Mouse (Mus musculus): ENCODE results near the gene Zc3h8. TPM values are rescaled to one million over a fixed set of nuclear protein-coding genes. Genes with fewer than 3 reads are reported as not detected.

Gene Zc3h8
- total RNA-seq (2021), result 1 to 10 TPM; 7.1 to 8.2 TPM

GRCm38 (mm10) chr2:128943538-128944528, at the start of gene Zc3h8:
Gene Zc3h8 (minus strand): TSS chr2:128944077.
- intact Hi-C loops (cut with DNase I), result no loop called here
- DNase-seq (ENCODE audit: extremely low spot score in 1 of 2, low spot score in 2 of 2), result peak; percentile 95 to 97

DNA sequence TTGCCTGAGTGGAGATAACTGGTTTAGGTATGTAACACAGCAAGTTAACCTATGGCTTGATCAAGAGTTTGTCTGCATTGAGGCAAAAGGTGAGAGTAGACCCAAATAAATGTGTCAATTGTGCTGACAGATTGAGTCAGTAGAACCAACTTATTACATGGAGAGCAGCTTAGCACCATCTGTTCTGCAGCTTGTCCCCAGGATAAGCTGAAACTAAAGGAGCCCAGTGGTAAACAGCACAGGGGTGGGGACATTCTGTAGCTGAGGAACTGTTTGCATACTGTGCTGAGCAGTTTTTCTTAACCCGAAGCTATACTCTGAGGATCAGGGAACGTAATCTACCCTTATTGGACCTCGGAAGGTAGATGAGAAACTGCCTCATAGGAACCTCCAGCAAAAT, 40.9 kb upstream of the Zc3h8 start:
- no peak for DNase-seq (ENCODE audit: extremely low spot score in 1 of 2, low spot score in 2 of 2)

GRCm38 (mm10) chr2:128975572-128975971, 31.7 kb upstream of the Zc3h8 start:
- intact Hi-C loops (cut with DNase I), result no loop called here
- no peak for DNase-seq (ENCODE audit: extremely low spot score in 1 of 2, low spot score in 2 of 2)

More for the DNA sequence above, 40.9 kb upstream of the Zc3h8 start:
- intact Hi-C loops (cut with DNase I), result no loop called here

DNA sequence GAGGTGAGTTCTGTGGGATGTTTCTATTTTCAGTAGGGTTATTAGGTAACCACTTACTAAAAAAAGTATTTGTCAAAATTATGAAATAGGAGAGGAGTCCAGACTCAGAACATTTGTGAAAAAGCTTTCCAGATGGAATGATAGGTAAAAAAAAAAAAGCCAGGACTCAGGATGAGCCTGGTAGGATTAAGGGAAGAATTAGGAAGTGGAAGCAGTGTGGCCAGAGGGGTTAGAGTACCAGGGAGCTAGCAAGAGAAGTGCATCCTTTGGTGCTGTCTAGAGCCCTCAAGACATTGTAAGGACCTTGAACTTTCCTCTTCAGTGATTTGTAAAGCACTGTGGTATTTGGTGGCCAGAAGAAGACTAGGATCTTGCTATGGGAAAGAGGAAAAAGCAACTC, 28.4 kb upstream of the Zc3h8 start:
- intact Hi-C loops (cut with DNase I), result no loop called here
- no peak for DNase-seq (ENCODE audit: extremely low spot score in 1 of 2, low spot score in 2 of 2)

GRCm38 (mm10) chr2:128968475-128969083, 24.7 kb upstream of the Zc3h8 start:
- no peak for DNase-seq (ENCODE audit: extremely low spot score in 1 of 2, low spot score in 2 of 2)
- intact Hi-C loops (cut with DNase I), result no loop called here

DNA sequence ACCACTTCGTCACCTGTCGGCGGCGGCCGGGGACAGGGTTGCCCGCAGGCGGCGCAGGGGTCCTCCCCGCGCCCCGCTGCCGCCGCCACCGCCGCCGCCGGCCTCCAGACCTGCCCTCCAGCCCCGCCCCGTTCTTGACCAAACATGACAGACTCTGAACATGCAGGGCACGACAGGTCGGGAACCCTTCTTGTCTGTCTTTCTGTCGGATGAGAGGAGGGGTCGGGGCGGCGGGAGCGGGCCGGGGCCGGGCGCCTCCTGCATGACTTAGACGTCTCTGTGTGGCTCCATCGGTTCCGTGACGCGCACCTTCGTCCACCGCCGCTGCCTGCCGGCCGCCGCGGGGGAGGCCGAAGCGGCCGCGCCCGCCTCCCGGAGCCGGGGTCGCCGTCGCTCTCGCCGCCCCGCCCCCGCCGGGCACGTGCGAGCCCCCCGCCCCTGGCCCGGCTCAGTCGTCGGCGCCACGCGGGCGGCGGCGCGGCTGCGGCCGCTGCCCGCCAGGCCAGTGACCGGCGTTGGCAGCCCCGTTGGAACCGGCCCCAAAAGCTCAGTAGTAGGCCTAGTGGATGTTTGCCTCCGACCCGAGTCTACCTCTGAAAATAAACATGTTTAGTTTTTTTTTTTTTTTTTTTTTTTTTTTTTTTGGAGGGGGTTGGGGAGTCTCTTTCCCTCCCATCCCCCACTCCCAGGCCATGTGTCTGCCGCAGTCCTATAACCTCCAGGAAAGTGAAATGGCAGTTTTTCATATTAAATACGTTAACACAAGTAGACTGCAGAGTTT, 24.0 kb upstream of the Zc3h8 start, which contains the start of gene Gm10762:
Gene Gm10762, minus strand, starts transcription at position 65 of the 781 bp plus-strand sequence.
- DNase-seq (ENCODE audit: extremely low spot score in 1 of 2, low spot score in 2 of 2), result peak; percentile 61 to 89
- intact Hi-C loops (cut with DNase I), result no loop called here

- intact Hi-C loops (cut with DNase I), result no loop called here
- DNase-seq (ENCODE audit: extremely low spot score in 1 of 2, low spot score in 2 of 2), result peak; percentile 98
Observed at GRCm38 (mm10) chr2:128966641-128967580, 23.0 kb upstream of the Zc3h8 start, which contains the start of gene Zc3h6. Gene Zc3h6 (plus strand): TSS chr2:128967402.

DNA sequence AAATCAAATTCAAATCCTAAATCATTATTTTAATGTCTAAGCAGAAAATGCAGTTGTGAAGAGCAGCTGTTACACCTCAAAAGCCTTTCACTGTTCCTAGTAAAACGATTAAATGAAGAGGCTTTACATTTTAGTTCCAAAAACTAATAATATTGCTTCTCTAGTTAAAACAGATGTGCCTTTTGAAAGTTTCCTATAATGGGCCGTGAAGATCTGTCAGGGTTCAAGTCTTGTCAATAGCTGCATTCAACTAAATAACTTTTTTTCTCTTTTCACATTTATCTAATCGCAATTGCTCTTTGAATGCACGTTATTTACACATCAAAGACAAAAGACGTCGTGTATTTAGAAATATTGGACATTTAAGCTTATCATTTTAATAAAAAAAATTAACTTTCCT, 22.4 kb upstream of the Zc3h8 start:
- intact Hi-C loops (cut with DNase I), result no loop called here
- DNase-seq (ENCODE audit: extremely low spot score in 1 of 2, low spot score in 2 of 2), result no peak

DNA sequence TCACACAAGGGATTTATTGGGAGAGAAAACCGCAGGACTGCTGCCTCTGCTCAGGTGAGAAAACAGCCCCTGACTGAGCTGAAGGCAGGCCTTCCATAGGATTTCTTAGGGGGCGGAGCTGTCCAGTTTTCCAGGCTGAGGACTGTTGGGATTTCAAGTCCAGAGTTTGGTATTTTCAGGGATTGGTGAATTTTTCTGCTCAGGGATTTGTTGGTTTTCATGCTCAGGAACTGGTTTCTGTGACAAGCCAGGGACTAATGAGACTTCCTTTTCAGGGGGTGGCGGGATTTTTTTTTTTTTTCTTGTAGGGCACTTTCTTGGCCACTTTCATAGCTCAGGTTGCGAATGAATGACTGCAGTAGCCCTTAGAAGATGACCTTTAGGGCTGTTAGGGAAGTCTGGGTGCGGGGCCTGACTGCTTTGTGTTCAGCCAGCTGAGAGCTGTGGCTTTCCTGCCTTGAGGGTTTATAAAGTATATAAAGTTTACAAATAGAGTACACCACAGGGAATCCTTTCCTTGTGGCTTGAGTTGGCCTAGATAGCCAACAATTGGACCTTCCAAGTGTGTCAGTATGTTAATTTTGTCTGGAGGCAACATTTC, 21.7 kb upstream of the Zc3h8 start:
- intact Hi-C loops (cut with DNase I), result no loop called here
- no peak for DNase-seq (ENCODE audit: extremely low spot score in 1 of 2, low spot score in 2 of 2)

GRCm38 (mm10) chr2:128954186-128954585, 10.3 kb upstream of the Zc3h8 start:
- no peak for DNase-seq (ENCODE audit: extremely low spot score in 1 of 2, low spot score in 2 of 2)
- intact Hi-C loops (cut with DNase I), result no loop called here

- intact Hi-C loops (cut with DNase I), result loop anchor here (5.0 kb wide), 1 partner anchor 309 kb away; no protein-coding TSS in a partner anchor
- peak in 1 of 2 experiments; percentile 44 for DNase-seq (ENCODE audit: extremely low spot score in 1 of 2, low spot score in 2 of 2)
Observed at GRCm38 (mm10) chr2:128947962-128948588, 4.2 kb upstream of the Zc3h8 start.

GRCm38 (mm10) chr2:128936256-128936655, 7.6 kb downstream of the Zc3h8 start:
- intact Hi-C loops (cut with DNase I), result no loop called here
- DNase-seq (ENCODE audit: extremely low spot score in 1 of 2, low spot score in 2 of 2), result no peak

DNA sequence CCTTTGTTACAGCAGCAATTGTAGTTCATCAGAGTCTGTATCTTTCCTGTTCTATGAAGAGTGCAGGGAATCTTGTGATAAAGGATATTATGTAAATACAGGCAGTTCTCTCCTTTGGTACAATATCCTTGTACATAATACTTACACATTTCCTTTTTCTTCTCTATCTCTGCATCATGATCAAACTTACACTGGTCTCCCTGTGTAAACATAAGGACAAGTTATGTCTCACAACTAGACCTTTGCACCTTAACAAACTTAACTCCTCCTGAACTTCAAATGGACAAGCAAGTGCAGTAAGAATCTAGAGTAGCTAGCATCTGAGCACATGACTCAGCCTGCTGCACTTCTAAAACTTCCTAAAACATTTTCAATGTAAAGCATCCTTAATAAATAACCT, 13.2 kb downstream of the Zc3h8 start:
- intact Hi-C loops (cut with DNase I), result no loop called here
- DNase-seq (ENCODE audit: extremely low spot score in 1 of 2, low spot score in 2 of 2), result no peak

DNA sequence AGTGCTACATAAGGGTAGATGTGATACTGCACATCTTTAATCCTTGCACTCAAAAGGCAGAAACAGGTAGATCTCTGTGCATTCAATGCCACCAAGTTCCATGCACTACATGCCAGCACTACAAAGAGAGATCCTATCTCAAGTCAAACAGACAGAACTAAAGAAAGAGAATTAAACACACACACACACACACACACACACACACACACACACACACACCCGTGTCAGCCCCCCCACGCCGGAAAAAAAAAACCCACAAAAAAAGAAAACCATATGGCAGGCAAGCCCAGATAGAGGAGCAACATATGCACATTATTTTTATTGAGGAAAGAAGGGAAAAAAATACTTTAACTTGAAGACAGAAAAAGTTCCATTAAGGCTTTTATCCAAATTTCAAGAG, 15.4 kb downstream of the Zc3h8 start:
- DNase-seq (ENCODE audit: extremely low spot score in 1 of 2, low spot score in 2 of 2), result no peak

DNA sequence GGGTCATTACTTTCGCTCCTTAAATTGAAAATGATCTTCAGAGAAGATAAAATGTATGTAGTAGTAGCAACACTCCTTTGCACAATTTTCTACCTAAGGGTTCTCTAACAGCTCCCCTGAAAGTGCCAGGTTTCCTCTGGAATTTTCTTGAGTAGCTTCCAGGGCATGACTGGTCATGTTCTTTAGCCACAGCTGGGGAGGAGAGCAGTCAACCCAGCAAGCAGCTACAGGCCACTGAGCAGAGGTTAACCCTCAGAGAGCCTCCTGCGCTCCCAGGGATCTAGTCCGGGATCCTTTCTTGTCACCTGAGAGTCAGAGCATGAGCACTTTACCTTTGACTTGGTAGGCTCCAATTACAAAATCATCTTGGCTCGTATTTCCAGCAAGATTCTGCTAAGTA, 19.1 kb downstream of the Zc3h8 start:
- no peak for DNase-seq (ENCODE audit: extremely low spot score in 1 of 2, low spot score in 2 of 2)
- intact Hi-C loops (cut with DNase I), result no loop called here

More for the DNA sequence above, 15.4 kb downstream of the Zc3h8 start:
- intact Hi-C loops (cut with DNase I), result no loop called here

DNA sequence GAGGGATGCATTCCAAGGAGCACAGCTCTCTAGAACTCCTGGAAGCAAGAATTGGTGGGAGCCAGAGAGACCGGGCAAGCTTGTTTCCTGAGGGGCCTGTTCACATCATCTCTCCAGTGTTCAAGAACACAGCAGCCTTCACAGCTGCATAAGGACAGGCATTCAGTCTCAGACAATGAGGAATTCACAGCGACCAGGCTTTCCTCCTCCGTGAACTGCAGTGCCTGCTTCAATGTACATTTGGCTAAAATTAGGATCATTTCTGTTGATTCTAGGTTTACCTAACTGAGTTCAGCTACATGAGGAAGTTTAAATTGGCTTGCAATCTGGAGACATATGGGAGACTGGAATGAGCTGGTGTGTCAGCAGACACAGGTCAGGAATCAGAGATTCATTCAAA, 27.3 kb downstream of the Zc3h8 start:
- DNase-seq (ENCODE audit: extremely low spot score in 1 of 2, low spot score in 2 of 2), result no peak

GRCm38 (mm10) chr2:128914978-128915377, 28.9 kb downstream of the Zc3h8 start:
- intact Hi-C loops (cut with DNase I), result no loop called here

More for the DNA sequence above, 27.3 kb downstream of the Zc3h8 start:
- intact Hi-C loops (cut with DNase I), result no loop called here

More at GRCm38 (mm10) chr2:128914978-128915377, 28.9 kb downstream of the Zc3h8 start:
- no peak for DNase-seq (ENCODE audit: extremely low spot score in 1 of 2, low spot score in 2 of 2)
